ENCODE assay signal across 15 mouse cellular contexts in the genomic region with DNA sequence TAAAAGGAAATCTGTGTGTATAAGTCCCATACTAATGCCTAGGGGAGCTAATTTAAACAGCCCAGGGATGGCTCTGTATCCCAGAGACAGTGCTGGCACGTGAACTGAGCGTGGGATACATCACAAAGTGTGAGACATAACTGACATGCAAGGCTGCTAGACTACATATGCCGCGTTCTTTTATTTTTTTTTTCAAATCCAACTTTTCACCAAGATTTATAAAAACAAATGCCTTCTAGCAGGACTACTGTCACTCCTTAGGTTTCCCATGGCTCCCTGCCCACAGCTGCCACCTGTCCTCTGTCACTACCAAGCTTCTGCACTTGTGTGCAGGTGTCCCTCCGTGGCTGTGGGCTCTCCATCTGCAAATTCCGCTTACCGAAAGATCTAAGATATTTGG. TPM values are rescaled to one million over a fixed set of nuclear protein-coding genes. Genes with fewer than 3 reads are reported as not detected.
A peak's percentile ranks its signal among the peaks of the same experiment; 100 is the strongest.
DNase-seq lines count a peak whose midpoint lies in the region; ATAC-seq lines count a peak whose summit lies in the region.
"Had no signal": no experiment of that assay in that cellular context is flagged by ENCODE, and none has a peak within 500 bp of the region (broad histone marks: within the 10 kb centered on the region; RNA-seq: fewer than 3 reads in every experiment).

No protein-coding gene starts in this region.

- intact Hi-C loops in left cerebral cortex, postnatal 25 days (cut with DNase I): no loop called here

- ATAC-seq in frontal cortex, adult (ENCODE audit: low TSS enrichment): peak; percentile 73; the same call in 1 of the 2 replicates
- ATAC-seq: inflammation-experienced regulatory T-cells, adult 6 months had no signal

- peak; percentile 13 for DNase-seq in layer of hippocampus, adult 11-12 months (ENCODE audit: low spot score)
- no peak for DNase-seq in layer of hippocampus, adult 9-10 months (ENCODE audit: low spot score)
- peak; percentile 55 to 66 for DNase-seq in left cerebral cortex, postnatal 25 days (ENCODE audit: low spot score in 2 of 2)
- peak; percentile 31 for DNase-seq in right cerebral cortex, postnatal 4 days
- no peak for DNase-seq in gastrocnemius, adult 8-10 months (ENCODE audit: low spot score in 2 of 2)
- DNase-seq in adrenal gland, adult 2 months: no peak
- DNase-seq: adrenal gland, adult 8-10 months; kidney, adult 9 months had no signal

RNA-seq across cellular contexts. Expression of gene Insm1, which starts 47.5 kb away (rescaled TPM):
- total RNA-seq in left cerebral cortex, postnatal 25 days (2021): 1 to 10 TPM; 4.0 to 4.2 TPM
- not detected for total RNA-seq in gastrocnemius, adult 8-10 months (2022)
- total RNA-seq in adrenal gland, adult 2 months (2021): 1 to 10 TPM; 3.7 to 10.0 TPM
- polyA plus RNA-seq in adrenal gland, adult 2 months (2012; rRNA removed): 11.8 and 23.1 TPM in 2 replicates
- polyA plus RNA-seq: G1E; gonadal fat pad, adult 2 months; heart, embryonic 14.5 days; inflammation-experienced regulatory T-cells, adult 6 months; limb, embryonic 12.5 days; liver, embryonic 16.5 days had no signal

Comparison
In these comparisons a context has a peak if more than half of its experiments do, and no peak if none do; other contexts are left out.
1. DNase-seq: peak in layer of hippocampus, adult 11-12 months (single experiment), left cerebral cortex, postnatal 25 days (2 of 2) and right cerebral cortex, postnatal 4 days (single experiment); none in layer of hippocampus, adult 9-10 months (single experiment), gastrocnemius, adult 8-10 months (0 of 2) and adrenal gland, adult 2 months (single experiment).
2. RNA of gene Insm1, which starts 47.5 kb away (total RNA-seq): 3.7 to 10.0 TPM in adrenal gland, adult 2 months and 4.0 to 4.2 TPM in left cerebral cortex, postnatal 25 days; not detected in gastrocnemius, adult 8-10 months; every median in the first group is over 4 times any median in the second.